Mouse (Mus musculus) testis, adult 2 months (tissue): ENCODE measurements at regions not wholly inside any gene's neighbourhood (a gene's known extent, or its start where the extent isn't known, plus 50 kb on each side); places are given as distances from the start of the nearest gene placed in this dataset.
A peak's percentile ranks its signal among the peaks of the same experiment; 100 is the strongest.

Source experiments
- H3K27ac ChIP-seq: fragments of 200-500 bp; 2 replicates; pipeline ENCODE4 v1.5.1; 2012; ENCODE audit warnings: low read depth, low read length; ENCODE audit not compliant: control insufficient read depth, insufficient read depth
- H3K27me3 ChIP-seq: fragments of 200-500 bp; 2 replicates; pipeline ENCODE4 v1.6.1; 2012; ENCODE audit warnings: mild to moderate bottlenecking, low read length, moderate library complexity; ENCODE audit not compliant: control insufficient read depth, insufficient read depth
- H3K36me3 ChIP-seq: fragments of 200-500 bp; 2 replicates; pipeline ENCODE4 v1.6.1; 2012; ENCODE audit warnings: mild to moderate bottlenecking, low read length; ENCODE audit not compliant: control insufficient read depth, insufficient read depth
- H3K4me1 ChIP-seq: fragments of 200-500 bp; 2 replicates; pipeline ENCODE4 v1.6.1; 2012; ENCODE audit warnings: low read length; ENCODE audit not compliant: control insufficient read depth, insufficient read depth
- H3K4me3 ChIP-seq: fragments of 200-500 bp; 2 replicates; pipeline ENCODE4 v1.5.1; 2012; ENCODE audit warnings: low read depth, mild to moderate bottlenecking, low read length, moderate library complexity, mixed read lengths; ENCODE audit not compliant: control insufficient read depth
- CTCF ChIP-seq: fragments of 200-500 bp; IDR thresholded peaks from 2 replicates; pipeline ENCODE4 v1.5.1; 2012; ENCODE audit warnings: low read depth, mild to moderate bottlenecking, inconsistent platforms, low read length, moderate library complexity; ENCODE audit not compliant: control insufficient read depth, insufficient read depth, insufficient replicate concordance
- POLR2A ChIP-seq: fragments of 200-500 bp; IDR thresholded peaks from 2 replicates; pipeline ENCODE4 v1.6.1; 2012; ENCODE audit warnings: low read depth, mild to moderate bottlenecking, inconsistent platforms, low read length, moderate library complexity; ENCODE audit not compliant: control insufficient read depth

- H3K27me3 ChIP-seq, result no peaks in the 10 kb centered on the region
- TF ChIP-seq CTCF (no peak), POLR2A (no peak)
- no peaks in the 10 kb centered on the region for H3K36me3 ChIP-seq
- H3K27ac ChIP-seq, result no peak overlapping the region
- H3K4me3 ChIP-seq, result no peak overlapping the region
- H3K4me1 ChIP-seq, result peaks cover 2% of the 10 kb centered on the region; the same call in 1 of the 2 replicates
Measured at GRCm38 (mm10) chr11:63402741-63403140, 274.0 kb downstream of the Pmp22 start.

DNA sequence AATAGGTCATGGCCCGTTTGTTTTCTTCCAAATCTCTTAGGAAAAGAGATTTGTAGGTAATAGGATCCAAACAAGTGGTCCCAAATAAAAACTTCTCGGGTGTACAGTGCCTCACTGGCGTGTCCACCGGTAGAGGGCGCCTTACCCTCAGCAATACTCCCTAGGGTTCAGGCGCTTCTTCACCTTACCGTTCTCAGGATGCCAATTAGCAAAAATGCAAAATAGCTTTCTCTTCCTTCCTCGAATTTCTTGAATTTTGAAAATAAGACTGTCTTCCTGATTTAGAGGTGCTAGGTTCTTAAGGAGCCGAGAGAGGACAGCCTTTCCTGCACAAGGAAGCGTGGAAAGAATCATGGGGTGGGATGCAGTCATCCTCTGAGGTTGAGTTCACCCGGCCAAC is 275.9 kb downstream of the Pmp22 start:
- Histone ChIP-seq H3K4me3 (no peak overlapping the region), H3K27me3 (no peaks in the 10 kb centered on the region), H3K4me1 (peaks cover 2% of the 10 kb centered on the region; the same call in 1 of the 2 replicates), H3K27ac (no peak overlapping the region), H3K36me3 (no peaks in the 10 kb centered on the region)
- no peak for TF ChIP-seq POLR2A
- TF ChIP-seq CTCF, result peak; percentile 79; the same call in 1 of the 2 replicates

- no peak overlapping the region for H3K4me3 ChIP-seq
- H3K27me3 ChIP-seq, result no peaks in the 10 kb centered on the region
- no peaks in the 10 kb centered on the region for H3K36me3 ChIP-seq
- TF ChIP-seq POLR2A (no peak), CTCF (no peak)
- no peak overlapping the region for H3K27ac ChIP-seq
- peaks cover 9% of the 10 kb centered on the region for H3K4me1 ChIP-seq
Measured at GRCm38 (mm10) chr11:63409431-63409830, 280.6 kb downstream of the Pmp22 start.

- Histone ChIP-seq H3K36me3 (no peaks in the 10 kb centered on the region), H3K4me1 (peaks cover 7% of the 10 kb centered on the region), H3K4me3 (no peak overlapping the region), H3K27ac (no peak overlapping the region), H3K27me3 (no peaks in the 10 kb centered on the region)
- TF ChIP-seq POLR2A, result no peak
- TF ChIP-seq CTCF, result no peak
Measured at GRCm38 (mm10) chr11:63410921-63411320, 282.1 kb downstream of the Pmp22 start.

- TF ChIP-seq POLR2A, result no peak
- no peak for TF ChIP-seq CTCF
- Histone ChIP-seq H3K4me1 (peaks cover 7% of the 10 kb centered on the region), H3K4me3 (peak overlapping the region; percentile 45), H3K36me3 (no peaks in the 10 kb centered on the region), H3K27ac (no peak overlapping the region), H3K27me3 (no peaks in the 10 kb centered on the region)
Measured at GRCm38 (mm10) chr11:63412364-63412991, 283.7 kb downstream of the Pmp22 start.

DNA sequence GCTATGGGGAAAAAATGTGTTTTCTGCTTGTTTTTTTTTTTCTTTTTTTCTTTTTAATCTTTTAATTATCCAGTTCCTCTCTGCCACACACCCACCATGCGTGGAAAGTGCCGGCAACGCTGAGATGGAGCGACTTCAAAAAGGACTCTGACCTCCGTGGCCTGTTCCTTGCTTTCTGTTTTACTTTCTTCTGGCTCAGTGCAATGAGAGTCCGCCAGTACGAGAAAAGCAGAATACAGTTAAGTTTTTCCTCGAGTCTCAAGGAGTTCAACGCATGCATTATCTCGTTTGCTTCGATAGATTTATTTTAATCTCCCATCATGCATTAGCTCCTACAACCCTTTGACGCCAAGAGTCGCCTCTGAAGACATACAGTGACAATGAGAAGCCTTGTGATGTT is 284.3 kb downstream of the Pmp22 start:
- no peak for TF ChIP-seq POLR2A
- TF ChIP-seq CTCF, result no peak
- no peaks in the 10 kb centered on the region for H3K27me3 ChIP-seq

GRCm38 (mm10) chr11:63413621-63414020 is 284.8 kb downstream of the Pmp22 start:
- H3K36me3 ChIP-seq, result no peaks in the 10 kb centered on the region
- no peaks in the 10 kb centered on the region for H3K27me3 ChIP-seq
- H3K4me1 ChIP-seq, result peaks cover 7% of the 10 kb centered on the region
- no peak overlapping the region for H3K4me3 ChIP-seq
- TF ChIP-seq POLR2A (no peak), CTCF (no peak)
- no peak overlapping the region for H3K27ac ChIP-seq

More for the DNA sequence above, 284.3 kb downstream of the Pmp22 start:
- Histone ChIP-seq H3K4me3 (peak overlapping the region; percentile 45), H3K4me1 (peaks cover 7% of the 10 kb centered on the region), H3K27ac (no peak overlapping the region), H3K36me3 (no peaks in the 10 kb centered on the region)
